Mouse (Mus musculus): Measurements from ENCODE around the gene Sp6. TPM values are rescaled to one million over a fixed set of nuclear protein-coding genes. Genes with fewer than 3 reads are reported as not detected.

Gene Sp6
- polyA plus RNA-seq (2015; fragmentation: Nextera tagmentation; extraction: Ambion mirVana): 0.15 and 0.21 TPM in 2 replicates

DNA sequence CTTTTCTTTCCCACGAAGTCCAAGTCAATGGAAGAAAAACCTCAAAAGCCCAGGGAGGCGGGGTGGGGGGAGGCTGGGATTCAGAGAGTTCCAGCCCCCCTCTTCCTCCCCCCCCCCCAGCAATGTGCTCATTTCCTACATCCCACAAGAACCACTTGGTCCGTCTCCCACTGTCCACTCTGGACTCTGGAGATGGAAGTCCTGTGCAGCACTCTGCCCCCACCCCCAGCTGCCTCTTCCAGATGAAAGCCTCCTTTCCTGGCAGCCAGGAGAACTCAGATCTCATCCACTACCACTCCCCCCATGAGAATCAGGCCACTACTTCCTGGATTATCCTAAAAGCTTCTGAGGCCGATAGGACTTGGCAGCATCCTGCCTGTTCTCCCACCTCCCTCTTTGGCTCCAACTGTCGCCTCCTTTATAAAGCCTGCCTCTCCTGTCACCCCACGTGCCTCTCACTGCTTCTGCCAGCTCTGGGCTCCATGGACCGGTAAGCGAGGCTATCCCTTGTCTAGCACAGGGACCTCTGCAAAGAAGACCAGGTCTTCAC is at the start of gene Sp6:
Gene Sp6 (plus strand): TSS at position 274 of the 550 bp plus-strand sequence.
- Histone ChIP-seq H3K27me3 (peaks cover 66% of the 10 kb centered on the region), H3K4me3 (no peak within 1 kb of the TSS), H3K9ac (no peak within 1 kb of the TSS), H3K4me1 (peaks cover 6% of the 10 kb centered on the region; the same call in 1 of the 2 replicates), H3K36me3 (ENCODE audit: poor library complexity, severe bottlenecking) (no peaks in the 10 kb centered on the region), H3K9me3 (replicated peaks) (no peaks in the 10 kb centered on the region), H3K4me2 (no peak within 1 kb of the TSS), H3K27ac (no peak within 1 kb of the TSS)
- 23% methylated on average over 8 of the region's 8 CpGs for WGBS
- ATAC-seq: no peak

DNA sequence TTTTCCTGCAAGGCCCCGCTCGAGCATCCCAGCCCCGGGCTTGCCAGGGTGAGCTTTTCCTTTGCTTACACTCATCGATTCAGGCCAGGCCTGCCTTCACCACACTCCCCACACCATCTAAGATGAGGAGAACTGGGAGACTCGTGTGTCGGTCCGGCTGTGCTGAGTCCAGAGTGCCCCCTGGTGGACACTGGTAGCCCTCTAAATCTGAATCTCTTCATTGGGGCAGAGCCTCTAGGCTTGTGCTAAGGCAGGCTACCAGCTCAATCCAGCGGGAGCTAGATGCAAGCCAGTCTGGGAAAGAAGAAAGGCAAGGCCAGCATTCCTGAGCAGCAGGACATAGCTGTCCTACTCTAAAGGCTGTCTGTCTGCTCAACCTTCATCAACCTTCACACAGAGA is 49.6 kb upstream of the Sp6 start:
- Histone ChIP-seq H3K9me3 (replicated peaks) (no peaks in the 10 kb centered on the region), H3K27ac (no peak overlapping the region), H3K9ac (no peak overlapping the region), H3K4me2 (no peak overlapping the region), H3K4me3 (no peak overlapping the region), H3K27me3 (no peaks in the 10 kb centered on the region), H3K4me1 (no peaks in the 10 kb centered on the region), H3K36me3 (ENCODE audit: poor library complexity, severe bottlenecking) (peaks cover 43% of the 10 kb centered on the region)
- ATAC-seq: peak; percentile 57; the same call in 1 of the 2 replicates
- 13% methylated on average over 8 of the region's 8 CpGs for WGBS

DNA sequence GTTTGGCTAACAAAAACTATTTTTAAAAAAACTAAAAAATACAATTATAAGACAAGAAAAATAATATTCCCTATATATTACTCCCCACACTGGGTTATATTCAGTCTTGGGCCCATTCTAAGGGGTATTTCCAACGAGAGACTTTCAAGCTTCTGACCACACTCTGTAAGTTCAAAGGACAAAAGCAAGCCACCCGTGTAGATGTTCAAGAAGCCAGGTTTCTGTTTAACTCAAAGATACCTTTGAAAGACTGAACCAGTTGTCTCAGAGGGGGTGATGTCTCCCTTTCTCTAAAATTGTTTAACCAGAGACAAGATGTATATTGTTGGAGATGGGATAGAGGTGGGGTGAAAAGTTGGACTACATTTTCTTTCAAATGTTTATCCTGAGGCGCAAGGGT is 47.0 kb upstream of the Sp6 start:
- Histone ChIP-seq H3K9ac (no peak overlapping the region), H3K4me3 (no peak overlapping the region), H3K4me2 (no peak overlapping the region), H3K9me3 (replicated peaks) (no peaks in the 10 kb centered on the region), H3K27ac (no peak overlapping the region), H3K36me3 (ENCODE audit: poor library complexity, severe bottlenecking) (peaks cover 19% of the 10 kb centered on the region), H3K4me1 (0 out of 2 replicates have a peak, but pooled peaks cover 3% of the 10 kb centered on the region), H3K27me3 (no peaks in the 10 kb centered on the region)
- WGBS: 92% methylated on average over 3 of the region's 3 CpGs
- no peak for ATAC-seq

DNA sequence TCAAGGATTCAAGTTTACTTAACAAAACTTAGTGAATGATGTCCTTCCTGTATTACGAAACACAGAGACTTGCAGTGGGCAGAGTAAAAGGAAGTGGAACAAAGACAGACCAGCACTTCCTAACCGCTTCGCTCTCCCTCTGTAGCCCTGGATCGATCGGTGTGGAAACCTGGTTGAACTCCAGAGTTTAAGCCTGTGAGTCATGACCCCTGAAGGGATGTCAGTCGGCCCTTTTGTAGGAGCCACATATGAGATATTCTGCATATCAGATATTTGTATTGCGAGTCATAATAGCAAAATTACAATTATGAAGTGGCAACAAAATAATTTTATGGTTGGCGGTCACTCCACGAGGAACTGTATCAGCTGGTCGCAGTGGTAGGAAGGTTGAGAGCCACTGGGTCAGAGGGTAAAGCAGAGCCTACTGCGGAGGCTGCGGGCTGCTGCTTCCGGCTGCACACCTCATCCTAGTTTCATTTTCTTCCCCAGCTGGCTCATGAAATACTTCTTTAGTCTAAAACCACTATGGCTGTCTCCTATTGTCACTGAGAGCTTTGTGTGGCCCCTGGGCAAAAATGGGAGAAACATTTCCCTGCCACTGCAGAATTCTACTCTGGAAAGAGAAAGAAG is 46.2 kb upstream of the Sp6 start:
- H3K4me2 ChIP-seq: no peak overlapping the region
- no peak overlapping the region; the same call in 1 of the 2 replicates for H3K27ac ChIP-seq
- no peak overlapping the region for H3K9ac ChIP-seq
- H3K36me3 ChIP-seq (ENCODE audit: poor library complexity, severe bottlenecking): peaks cover 11% of the 10 kb centered on the region
- no peak overlapping the region for H3K4me3 ChIP-seq
- no peak for ATAC-seq
- H3K27me3 ChIP-seq: no peaks in the 10 kb centered on the region
- no peaks in the 10 kb centered on the region for H3K9me3 ChIP-seq (replicated peaks)
- 93% methylated on average over 13 of the region's 13 CpGs for WGBS
- peaks cover 7% of the 10 kb centered on the region; the same call in 1 of the 2 replicates for H3K4me1 ChIP-seq

DNA sequence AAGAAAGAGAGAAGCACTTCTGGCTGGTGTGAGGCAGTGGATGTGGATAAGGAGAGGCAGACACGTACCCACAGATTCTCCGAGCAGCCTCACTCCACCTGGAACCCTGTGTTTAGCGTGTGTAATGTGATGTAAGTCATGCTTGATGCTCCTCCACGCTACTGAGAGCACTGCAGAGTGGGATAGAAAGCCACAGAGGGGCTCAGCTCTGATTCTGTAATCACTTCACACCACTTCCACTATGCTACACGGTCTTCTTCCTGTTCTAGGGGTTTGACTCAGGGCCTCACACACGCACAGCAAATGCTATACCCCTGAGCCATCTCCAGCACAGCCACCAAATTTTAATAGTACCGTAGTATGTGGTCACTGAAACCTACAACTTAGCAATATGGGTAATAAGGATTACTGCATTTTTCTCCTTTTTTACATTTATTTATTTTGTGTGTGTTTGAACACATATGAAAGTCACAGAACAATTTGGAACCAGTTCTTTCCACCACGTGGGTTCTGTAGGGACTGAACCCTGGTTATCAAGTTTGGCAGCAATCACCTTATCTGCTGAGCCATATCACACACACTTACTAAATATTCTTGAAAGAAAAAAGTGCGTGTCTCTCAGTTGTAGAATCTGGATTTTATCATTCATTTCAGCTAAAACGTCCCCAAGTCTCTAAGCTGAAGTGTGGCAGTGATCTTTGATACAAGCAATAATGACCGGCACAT is 45.5 kb upstream of the Sp6 start:
- H3K4me2 ChIP-seq: no peak overlapping the region
- no peak overlapping the region for H3K4me3 ChIP-seq
- H3K27ac ChIP-seq: no peak overlapping the region; the same call in 1 of the 2 replicates
- no peaks in the 10 kb centered on the region for H3K27me3 ChIP-seq
- H3K9ac ChIP-seq: no peak overlapping the region
- 93% methylated on average over 11 of the region's 11 CpGs for WGBS
- peaks cover 14% of the 10 kb centered on the region for H3K4me1 ChIP-seq
- H3K9me3 ChIP-seq (replicated peaks): no peaks in the 10 kb centered on the region
- peaks cover 4% of the 10 kb centered on the region for H3K36me3 ChIP-seq (ENCODE audit: poor library complexity, severe bottlenecking)
- ATAC-seq: no peak

DNA sequence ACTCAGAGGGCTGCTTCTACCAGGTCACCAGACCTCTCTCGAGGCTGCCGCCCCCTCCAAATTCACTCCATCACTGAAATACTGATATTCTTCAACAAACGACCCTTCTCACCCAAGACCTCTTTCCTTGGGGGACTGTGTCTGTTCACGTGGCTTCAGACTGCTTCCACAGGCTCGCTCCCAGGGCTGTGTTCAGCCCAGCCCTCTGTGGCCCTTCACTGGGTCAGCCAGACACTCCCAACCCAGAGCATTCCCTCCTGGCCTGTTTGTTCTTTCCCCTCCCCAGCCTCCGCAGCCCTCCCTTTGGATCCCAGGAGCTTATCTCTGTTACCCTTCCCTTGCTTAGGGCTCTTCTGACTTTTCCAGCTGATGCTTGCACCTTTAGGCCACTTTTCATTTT is 44.7 kb upstream of the Sp6 start:
- Histone ChIP-seq H3K9ac (no peak overlapping the region), H3K4me3 (no peak overlapping the region), H3K9me3 (replicated peaks) (no peaks in the 10 kb centered on the region), H3K4me1 (peaks cover 19% of the 10 kb centered on the region), H3K27me3 (no peaks in the 10 kb centered on the region), H3K27ac (no peak overlapping the region), H3K4me2 (no peak overlapping the region), H3K36me3 (ENCODE audit: poor library complexity, severe bottlenecking) (no peaks in the 10 kb centered on the region)
- WGBS: 72% methylated on average over 6 of the region's 6 CpGs
- ATAC-seq: no peak

DNA sequence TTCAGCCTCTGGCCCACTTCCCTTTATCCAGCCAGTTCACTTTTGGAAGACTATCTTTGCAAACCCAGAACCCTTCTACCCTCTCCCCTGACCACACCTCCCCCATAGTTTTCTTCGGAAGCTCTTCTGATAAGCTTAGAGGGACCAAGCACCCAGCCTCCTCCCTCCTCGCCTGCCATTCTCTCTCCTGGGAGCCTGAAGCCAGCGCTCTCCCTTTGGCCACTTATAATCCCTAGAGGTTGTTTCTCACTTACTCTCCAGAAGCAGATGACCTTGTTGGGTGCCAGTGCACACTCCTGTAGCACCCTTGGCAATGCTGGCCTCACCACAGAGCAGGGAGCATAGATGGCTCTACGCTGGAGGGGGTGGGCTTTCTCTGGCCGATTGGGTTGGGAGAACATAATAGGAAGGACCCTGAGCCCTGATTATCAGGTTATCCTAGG is 43.9 kb upstream of the Sp6 start:
- Histone ChIP-seq H3K4me1 (peaks cover 21% of the 10 kb centered on the region), H3K36me3 (ENCODE audit: poor library complexity, severe bottlenecking) (no peaks in the 10 kb centered on the region), H3K27me3 (no peaks in the 10 kb centered on the region), H3K9me3 (replicated peaks) (no peaks in the 10 kb centered on the region), H3K27ac (no peak overlapping the region), H3K9ac (no peak overlapping the region), H3K4me3 (no peak overlapping the region), H3K4me2 (no peak overlapping the region)
- no peak for ATAC-seq
- WGBS: 71% methylated on average over 5 of the region's 5 CpGs

DNA sequence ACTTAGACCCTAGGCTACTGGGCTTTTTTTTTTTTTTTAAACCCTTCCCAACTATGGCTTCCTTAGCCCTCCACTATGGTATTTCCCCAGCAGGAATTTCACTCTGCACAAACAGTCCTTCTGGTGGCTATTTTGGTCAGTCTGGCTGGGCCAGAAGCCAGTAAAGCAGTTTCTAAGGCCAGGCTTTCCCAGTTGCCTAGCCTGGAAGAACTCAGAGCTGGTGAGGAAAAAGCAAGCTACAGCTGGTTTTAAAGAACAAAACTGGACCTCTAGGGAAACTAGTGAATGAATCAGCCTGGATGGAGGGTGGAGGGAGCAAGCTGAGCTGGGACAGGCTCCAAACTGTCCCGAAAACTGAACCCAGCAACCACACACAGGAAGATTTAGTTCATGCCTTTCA is 43.4 kb upstream of the Sp6 start:
- H3K36me3 ChIP-seq (ENCODE audit: poor library complexity, severe bottlenecking): no peaks in the 10 kb centered on the region
- no peak overlapping the region for H3K4me3 ChIP-seq
- no peaks in the 10 kb centered on the region for H3K27me3 ChIP-seq
- peaks cover 21% of the 10 kb centered on the region for H3K4me1 ChIP-seq
- ATAC-seq: no peak
- H3K9me3 ChIP-seq (replicated peaks): no peaks in the 10 kb centered on the region
- no peak overlapping the region for H3K4me2 ChIP-seq
- WGBS: 79% methylated on average over 1 of the region's 1 CpGs
- no peak overlapping the region for H3K27ac ChIP-seq
- H3K9ac ChIP-seq: no peak overlapping the region

DNA sequence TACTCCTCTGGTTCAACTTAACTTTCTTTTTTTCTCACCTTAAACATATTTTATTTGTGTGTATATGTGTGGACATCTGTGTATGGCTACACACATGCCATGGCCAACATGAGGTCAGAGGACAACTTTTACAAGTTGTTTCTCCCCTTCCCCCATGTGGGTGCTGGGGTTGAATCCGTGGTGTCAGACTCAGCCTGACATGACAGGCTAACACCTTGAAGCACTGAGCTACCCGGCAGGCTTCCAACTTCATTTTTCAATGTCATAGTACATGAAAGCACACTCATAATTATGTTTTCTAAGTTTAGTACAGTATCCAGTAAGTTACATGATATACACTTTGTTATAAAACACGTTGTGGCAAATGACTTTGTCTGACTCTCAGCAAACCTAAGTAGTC is 42.9 kb upstream of the Sp6 start:
- peaks cover 21% of the 10 kb centered on the region for H3K4me1 ChIP-seq
- WGBS: 90% methylated on average over 3 of the region's 3 CpGs
- no peak for ATAC-seq

DNA sequence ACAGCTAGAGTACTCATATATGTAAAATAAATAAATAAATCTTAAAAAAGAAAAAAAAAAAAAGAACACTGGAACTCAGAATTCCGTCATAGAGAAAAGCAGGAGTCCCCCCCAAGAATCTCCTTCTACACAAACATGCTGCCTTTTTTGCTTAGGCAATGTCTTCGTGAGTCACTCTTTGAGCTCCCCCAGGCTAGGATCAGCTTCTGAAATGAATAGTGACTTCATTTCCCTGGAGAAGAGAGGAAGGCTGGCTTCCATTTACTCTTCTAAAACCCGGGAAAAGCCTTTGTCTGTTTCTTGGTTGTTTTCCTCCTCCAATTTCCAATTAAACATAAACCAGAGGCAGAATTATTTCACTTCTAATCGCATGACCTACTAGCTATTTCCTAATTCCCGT is 40.3 kb upstream of the Sp6 start:
- WGBS: 83% methylated on average over 5 of the region's 5 CpGs
- no peak for ATAC-seq
- Histone ChIP-seq H3K27ac (no peak overlapping the region), H3K27me3 (no peaks in the 10 kb centered on the region), H3K4me1 (peaks cover 36% of the 10 kb centered on the region), H3K9me3 (replicated peaks) (no peaks in the 10 kb centered on the region), H3K9ac (no peak overlapping the region), H3K36me3 (ENCODE audit: poor library complexity, severe bottlenecking) (no peaks in the 10 kb centered on the region), H3K4me3 (no peak overlapping the region), H3K4me2 (no peak overlapping the region)

More for the DNA sequence above, 42.9 kb upstream of the Sp6 start:
- no peak overlapping the region for H3K9ac ChIP-seq
- no peaks in the 10 kb centered on the region for H3K36me3 ChIP-seq (ENCODE audit: poor library complexity, severe bottlenecking)
- no peak overlapping the region for H3K4me3 ChIP-seq
- H3K4me2 ChIP-seq: no peak overlapping the region
- no peaks in the 10 kb centered on the region for H3K9me3 ChIP-seq (replicated peaks)
- no peaks in the 10 kb centered on the region for H3K27me3 ChIP-seq
- no peak overlapping the region for H3K27ac ChIP-seq

DNA sequence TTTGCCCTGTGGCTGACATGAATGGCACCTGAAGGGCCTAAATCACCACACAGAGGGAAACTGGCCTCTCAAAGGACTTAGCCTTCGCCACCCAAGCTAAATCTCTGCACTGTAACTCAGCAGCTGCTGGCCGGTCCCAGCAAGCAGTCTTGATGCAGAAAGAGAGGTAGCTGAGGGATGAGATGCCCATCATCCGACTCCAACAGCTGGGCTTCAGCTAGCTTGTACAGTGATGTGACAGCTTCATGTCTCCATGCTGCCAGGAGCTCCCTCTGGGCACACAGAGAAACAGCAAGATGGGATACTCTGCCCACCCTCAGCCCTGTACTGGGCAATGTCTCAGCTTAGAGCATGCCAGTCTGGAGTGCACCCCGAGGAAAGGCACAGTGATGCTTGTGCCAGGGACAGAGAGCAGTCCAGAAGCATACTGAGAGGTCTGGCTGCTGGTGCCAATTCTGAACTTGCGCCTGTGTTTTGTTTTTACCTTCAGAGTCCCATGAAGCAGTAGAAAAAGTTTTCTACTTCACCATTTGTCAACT is 39.7 kb upstream of the Sp6 start:
- Histone ChIP-seq H3K4me2 (no peak overlapping the region), H3K36me3 (ENCODE audit: poor library complexity, severe bottlenecking) (no peaks in the 10 kb centered on the region), H3K4me3 (no peak overlapping the region), H3K9ac (no peak overlapping the region), H3K27ac (no peak overlapping the region), H3K4me1 (peaks cover 39% of the 10 kb centered on the region), H3K27me3 (no peaks in the 10 kb centered on the region), H3K9me3 (replicated peaks) (no peaks in the 10 kb centered on the region)
- 80% methylated on average over 5 of the region's 5 CpGs for WGBS
- ATAC-seq: no peak

DNA sequence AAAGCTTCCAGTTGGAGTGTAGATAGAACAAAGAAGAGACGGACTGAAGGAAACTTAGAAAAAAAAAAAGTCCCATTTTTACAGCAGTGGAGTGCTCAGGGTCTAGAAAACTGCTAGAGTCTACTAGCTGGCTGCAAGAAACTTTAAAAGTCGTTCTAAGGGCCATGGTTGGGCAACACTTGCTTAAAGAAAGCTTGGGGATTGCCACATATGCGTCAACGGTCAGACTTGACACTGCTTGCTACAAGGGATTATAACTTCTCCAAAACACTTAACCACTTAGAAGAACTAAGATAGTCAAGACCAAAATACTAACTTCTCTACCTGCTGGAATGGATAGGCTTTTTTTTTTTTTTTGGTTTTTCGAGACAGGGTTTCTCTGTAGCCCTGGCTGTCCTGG is 38.4 kb upstream of the Sp6 start:
- Histone ChIP-seq H3K9ac (no peak overlapping the region), H3K27ac (no peak overlapping the region), H3K27me3 (no peaks in the 10 kb centered on the region), H3K4me1 (peaks cover 41% of the 10 kb centered on the region), H3K4me3 (no peak overlapping the region), H3K9me3 (replicated peaks) (no peaks in the 10 kb centered on the region), H3K4me2 (no peak overlapping the region), H3K36me3 (ENCODE audit: poor library complexity, severe bottlenecking) (no peaks in the 10 kb centered on the region)
- no peak for ATAC-seq
- 90% methylated on average over 5 of the region's 5 CpGs for WGBS
